Comparison of ENCODE assay signal across 28 mouse cellular contexts in the genomic region with DNA sequence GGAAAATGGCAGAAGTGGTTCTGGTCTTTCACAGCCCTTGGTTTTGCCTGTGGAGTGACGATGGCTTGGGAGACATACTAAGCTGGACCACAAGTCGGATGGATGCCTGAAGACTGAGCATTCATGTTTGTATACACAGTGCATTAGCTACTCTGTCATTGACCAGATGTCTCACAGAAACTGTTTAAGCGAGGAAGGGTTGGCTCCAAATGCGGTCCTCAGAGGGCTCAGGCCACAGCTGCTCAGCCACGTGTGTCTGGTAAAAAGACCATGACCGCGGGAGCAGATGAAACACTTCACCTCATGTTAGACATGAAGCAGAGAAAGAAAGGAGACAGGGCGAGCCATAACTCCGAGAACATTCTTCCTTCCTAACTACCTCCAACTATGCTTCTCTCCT. TPM values are rescaled to one million over a fixed set of nuclear protein-coding genes. Genes with fewer than 3 reads are reported as not detected.
A peak's percentile ranks its signal among the peaks of the same experiment; 100 is the strongest.
DNase-seq lines count a peak whose midpoint lies in the region; ATAC-seq and TF ChIP-seq lines count a peak whose summit lies in the region.
"Had no signal": no experiment of that assay in that cellular context is flagged by ENCODE, and none has a peak within 500 bp of the region (broad histone marks: within the 10 kb centered on the region; RNA-seq: fewer than 3 reads in every experiment).

No protein-coding gene starts in this region.

- no peak overlapping the region for H3K27ac ChIP-seq in heart, embryonic 12.5 days (ENCODE audit: poor library complexity, severe bottlenecking)
- H3K27ac ChIP-seq in midbrain, embryonic 11.5 days (ENCODE audit: low read depth, low read length): no peak overlapping the region
- H3K27ac ChIP-seq in midbrain, embryonic 13.5 days: no peak overlapping the region
- no peak overlapping the region for H3K27ac ChIP-seq in stomach, postnatal 0 days (replicated peaks)
- no peak overlapping the region for H3K27ac ChIP-seq in kidney, embryonic 14.5 days (ENCODE audit: low read depth, low read length)
- no peak overlapping the region for H3K27ac ChIP-seq in hindbrain, embryonic 16.5 days (ENCODE audit: low read depth, low read length)
- H3K27ac ChIP-seq: embryonic facial prominence, embryonic 12.5 days; forebrain, embryonic 10.5 days; forebrain, embryonic 15.5 days; heart, embryonic 15.5 days; hindbrain, embryonic 10.5 days; hindbrain, embryonic 15.5 days; limb, embryonic 12.5 days had no signal

- TF ChIP-seq CTCF in stomach, postnatal 0 days (IDR thresholded peaks at IDR 0.05; ENCODE audit: low read depth): no peak

- no peak overlapping the region for H3K4me3 ChIP-seq in heart, embryonic 12.5 days
- H3K4me3 ChIP-seq in midbrain, embryonic 11.5 days (ENCODE audit: low read depth, low read length): no peak overlapping the region
- no peak overlapping the region for H3K4me3 ChIP-seq in midbrain, embryonic 13.5 days (replicated peaks)
- no peak overlapping the region for H3K4me3 ChIP-seq in stomach, postnatal 0 days (ENCODE audit: low read depth, low read length)
- no peak overlapping the region for H3K4me3 ChIP-seq in kidney, embryonic 14.5 days (ENCODE audit: low read length)
- no peak overlapping the region for H3K4me3 ChIP-seq in hindbrain, embryonic 16.5 days (ENCODE audit: low read length)
- H3K4me3 ChIP-seq: embryonic facial prominence, embryonic 12.5 days; forebrain, embryonic 10.5 days; forebrain, embryonic 15.5 days; heart, embryonic 15.5 days; hindbrain, embryonic 10.5 days; hindbrain, embryonic 15.5 days; limb, embryonic 12.5 days; megakaryocyte, embryonic 14.5 days had no signal

- TF ChIP-seq EP300 in stomach, postnatal 0 days (optimal IDR thresholded peaks at IDR 0.05): no peak

- H3K9ac ChIP-seq in heart, embryonic 12.5 days: no peak overlapping the region
- no peak overlapping the region for H3K9ac ChIP-seq in midbrain, embryonic 11.5 days (ENCODE audit: low read length)
- H3K9ac ChIP-seq in midbrain, embryonic 13.5 days (replicated peaks): no peak overlapping the region
- H3K9ac ChIP-seq in stomach, postnatal 0 days (ENCODE audit: low read length): no peak overlapping the region
- no peak overlapping the region for H3K9ac ChIP-seq in kidney, embryonic 14.5 days (ENCODE audit: low read depth, low read length)
- H3K9ac ChIP-seq in hindbrain, embryonic 16.5 days (ENCODE audit: low read depth, low read length): no peak overlapping the region
- H3K9ac ChIP-seq: embryonic facial prominence, embryonic 12.5 days; forebrain, embryonic 15.5 days; heart, embryonic 15.5 days; hindbrain, embryonic 15.5 days; limb, embryonic 12.5 days; liver, postnatal 0 days had no signal

- intact Hi-C loops in heart, postnatal 14 days (cut with DNase I): no loop called here

- no peak for ATAC-seq in heart, embryonic 12.5 days (ENCODE audit: insufficient number of reproducible peaks, low FRiP score)
- no peak for ATAC-seq in midbrain, embryonic 11.5 days (ENCODE audit: low FRiP score)
- ATAC-seq in midbrain, embryonic 13.5 days: no peak
- ATAC-seq in stomach, postnatal 0 days (ENCODE audit: low FRiP score, low TSS enrichment): 0 out of 2 replicates have a peak, but pooled peaks have one; percentile 36
- ATAC-seq in kidney, embryonic 14.5 days (ENCODE audit: low FRiP score, low TSS enrichment): no peak
- ATAC-seq in hindbrain, embryonic 16.5 days: no peak
- ATAC-seq: forebrain, embryonic 15.5 days; liver, postnatal 0 days had no signal

- peaks cover 17% of the 10 kb centered on the region for H3K4me1 ChIP-seq in heart, embryonic 12.5 days (replicated peaks)
- 0 out of 2 replicates have a peak, but pooled peaks cover 2% of the 10 kb centered on the region for H3K4me1 ChIP-seq in midbrain, embryonic 11.5 days (ENCODE audit: control insufficient read depth, insufficient read depth, low read length)
- H3K4me1 ChIP-seq in midbrain, embryonic 13.5 days (replicated peaks): no peaks in the 10 kb centered on the region; the same call in 1 of the 2 replicates
- H3K4me1 ChIP-seq in stomach, postnatal 0 days (replicated peaks; ENCODE audit: control insufficient read depth, insufficient read depth): peaks cover 2% of the 10 kb centered on the region; the same call in 1 of the 2 replicates
- H3K4me1 ChIP-seq in kidney, embryonic 14.5 days (ENCODE audit: control insufficient read depth, insufficient read depth, low read length): no peaks in the 10 kb centered on the region
- no peaks in the 10 kb centered on the region; the same call in 1 of the 2 replicates for H3K4me1 ChIP-seq in hindbrain, embryonic 16.5 days (ENCODE audit: control insufficient read depth, insufficient read depth, low read depth, low read length)
- H3K4me1 ChIP-seq: embryonic facial prominence, embryonic 12.5 days; forebrain, embryonic 15.5 days; hindbrain, embryonic 15.5 days; limb, embryonic 12.5 days; megakaryocyte, embryonic 14.5 days had no signal

- no peaks in the 10 kb centered on the region for H3K9me3 ChIP-seq in heart, embryonic 12.5 days (replicated peaks)
- H3K9me3 ChIP-seq in midbrain, embryonic 11.5 days (ENCODE audit: control insufficient read depth, low read length): no peaks in the 10 kb centered on the region
- no peaks in the 10 kb centered on the region for H3K9me3 ChIP-seq in midbrain, embryonic 13.5 days
- H3K9me3 ChIP-seq in stomach, postnatal 0 days (ENCODE audit: control insufficient read depth, low read length): no peaks in the 10 kb centered on the region
- H3K9me3 ChIP-seq in kidney, embryonic 14.5 days (ENCODE audit: control insufficient read depth, low read length): no peaks in the 10 kb centered on the region
- no peaks in the 10 kb centered on the region for H3K9me3 ChIP-seq in hindbrain, embryonic 16.5 days (ENCODE audit: control insufficient read depth, low read length)
- H3K9me3 ChIP-seq: embryonic facial prominence, embryonic 12.5 days; forebrain, embryonic 10.5 days; forebrain, embryonic 15.5 days; heart, embryonic 15.5 days; hindbrain, embryonic 10.5 days; hindbrain, embryonic 15.5 days; limb, embryonic 12.5 days; megakaryocyte, embryonic 14.5 days had no signal

- H3K27me3 ChIP-seq in heart, embryonic 12.5 days (replicated peaks): peaks cover 4% of the 10 kb centered on the region; the same call in 1 of the 2 replicates
- H3K27me3 ChIP-seq in midbrain, embryonic 11.5 days (ENCODE audit: control insufficient read depth, insufficient read depth, low read length): no peaks in the 10 kb centered on the region
- no peaks in the 10 kb centered on the region for H3K27me3 ChIP-seq in midbrain, embryonic 13.5 days
- no peaks in the 10 kb centered on the region for H3K27me3 ChIP-seq in stomach, postnatal 0 days (ENCODE audit: control insufficient read depth, insufficient read depth, low read length)
- no peaks in the 10 kb centered on the region for H3K27me3 ChIP-seq in kidney, embryonic 14.5 days (ENCODE audit: control insufficient read depth, insufficient read depth, low read length)
- no peaks in the 10 kb centered on the region for H3K27me3 ChIP-seq in hindbrain, embryonic 16.5 days (replicated peaks; ENCODE audit: control insufficient read depth, insufficient read depth, low read length)
- H3K27me3 ChIP-seq: embryonic facial prominence, embryonic 12.5 days; forebrain, embryonic 15.5 days; heart, embryonic 15.5 days; hindbrain, embryonic 15.5 days; limb, embryonic 12.5 days had no signal

- WGBS in heart, embryonic 12.5 days: 85% methylated on average over 9 of the region's 9 CpGs
- WGBS in midbrain, embryonic 11.5 days: 83% methylated on average over 9 of the region's 9 CpGs
- 76% methylated on average over 9 of the region's 9 CpGs for WGBS in midbrain, embryonic 13.5 days
- WGBS in stomach, postnatal 0 days: 60% methylated on average over 9 of the region's 9 CpGs
- WGBS in kidney, embryonic 14.5 days: 71% methylated on average over 9 of the region's 9 CpGs
- WGBS in hindbrain, embryonic 16.5 days: 64% methylated on average over 9 of the region's 9 CpGs

- no peak overlapping the region for H3K4me2 ChIP-seq in heart, embryonic 12.5 days
- no peak overlapping the region for H3K4me2 ChIP-seq in midbrain, embryonic 11.5 days
- H3K4me2 ChIP-seq in midbrain, embryonic 13.5 days (replicated peaks): no peak overlapping the region
- no peak overlapping the region for H3K4me2 ChIP-seq in stomach, postnatal 0 days (replicated peaks; ENCODE audit: low read depth)
- H3K4me2 ChIP-seq in kidney, embryonic 14.5 days (replicated peaks; ENCODE audit: low read depth, low read length): no peak overlapping the region
- H3K4me2 ChIP-seq in hindbrain, embryonic 16.5 days (ENCODE audit: low read length): no peak overlapping the region
- H3K4me2 ChIP-seq: embryonic facial prominence, embryonic 12.5 days; forebrain, embryonic 15.5 days; heart, embryonic 15.5 days; hindbrain, embryonic 15.5 days; limb, embryonic 12.5 days; liver, embryonic 11.5 days had no signal

- no peaks in the 10 kb centered on the region for H3K36me3 ChIP-seq in heart, embryonic 12.5 days
- H3K36me3 ChIP-seq in midbrain, embryonic 11.5 days (ENCODE audit: control insufficient read depth, insufficient read depth, low read length): no peaks in the 10 kb centered on the region
- H3K36me3 ChIP-seq in midbrain, embryonic 13.5 days: no peaks in the 10 kb centered on the region
- H3K36me3 ChIP-seq in stomach, postnatal 0 days (ENCODE audit: control insufficient read depth, insufficient read depth, low read length): no peaks in the 10 kb centered on the region
- no peaks in the 10 kb centered on the region for H3K36me3 ChIP-seq in kidney, embryonic 14.5 days (ENCODE audit: control insufficient read depth, insufficient read depth, low read length)
- no peaks in the 10 kb centered on the region for H3K36me3 ChIP-seq in hindbrain, embryonic 16.5 days (ENCODE audit: control insufficient read depth, insufficient read depth, low read length)
- H3K36me3 ChIP-seq: embryonic facial prominence, embryonic 12.5 days; forebrain, embryonic 10.5 days; forebrain, embryonic 15.5 days; heart, embryonic 15.5 days; hindbrain, embryonic 10.5 days; hindbrain, embryonic 15.5 days; limb, embryonic 12.5 days had no signal

- DNase-seq in heart, adult 11 months: peak; percentile 95
- DNase-seq in midbrain, embryonic 11.5 days (ENCODE audit: low spot score, missing footprints): peak; percentile 49
- peak; percentile 18 to 26 for DNase-seq in heart, postnatal 14 days
- no peak for DNase-seq in stomach, postnatal 0 days (ENCODE audit: low spot score)
- DNase-seq: adrenal gland, postnatal 10 days; cerebellum, adult 11 months; cerebellum, adult 9-10 months; cerebellum, postnatal 36 days; kidney, adult 9 months; kidney, postnatal 25 days; liver, postnatal 0 days; midbrain, embryonic 14.5 days; thymus, postnatal 14 days had no signal

RNA-seq across cellular contexts. Expression of a gene that starts 12.5 kb away (rescaled TPM):
- polyA plus RNA-seq in heart, embryonic 12.5 days (2016; fragmentation: Nextera tagmentation; extraction: Ambion mirVana): 0.51 TPM in 1 of 2 replicates, not detected in the other
- polyA plus RNA-seq in midbrain, embryonic 11.5 days (2014; fragmentation: Nextera tagmentation; extraction: Ambion mirVana): 0.15 and 0.27 TPM in 2 replicates
- 0.15 TPM in 1 of 2 replicates, not detected in the other for polyA plus RNA-seq in midbrain, embryonic 13.5 days (2015; fragmentation: Nextera tagmentation; extraction: Ambion mirVana)
- total RNA-seq in heart, postnatal 14 days (2021): under 1 TPM; 0.39 to 0.45 TPM
- polyA plus RNA-seq in stomach, postnatal 0 days (2015; fragmentation: Nextera tagmentation; extraction: Ambion mirVana): 18.7 and 25.9 TPM in 2 replicates
- polyA plus RNA-seq in kidney, embryonic 14.5 days (2014; fragmentation: Nextera tagmentation; extraction: Ambion mirVana): 0.19 TPM in 1 of 2 replicates, not detected in the other
- 1.2 TPM in 2 replicates for polyA plus RNA-seq in hindbrain, embryonic 16.5 days (2015; fragmentation: Nextera tagmentation; extraction: Ambion mirVana)
- total RNA-seq: gastrocnemius, postnatal 4 days; layer of hippocampus, adult 18-20 months had no signal
